Mouse (Mus musculus) retina, postnatal 1 day (tissue): ENCODE measurements around the gene Cap2.
A peak's percentile ranks its signal among the peaks of the same experiment; 100 is the strongest.

Experiments
- DNase-seq: peaks from one replicate; pipeline ENCODE4 v3.0.0-alpha.2; 2012

The Cap2 gene

DNA sequence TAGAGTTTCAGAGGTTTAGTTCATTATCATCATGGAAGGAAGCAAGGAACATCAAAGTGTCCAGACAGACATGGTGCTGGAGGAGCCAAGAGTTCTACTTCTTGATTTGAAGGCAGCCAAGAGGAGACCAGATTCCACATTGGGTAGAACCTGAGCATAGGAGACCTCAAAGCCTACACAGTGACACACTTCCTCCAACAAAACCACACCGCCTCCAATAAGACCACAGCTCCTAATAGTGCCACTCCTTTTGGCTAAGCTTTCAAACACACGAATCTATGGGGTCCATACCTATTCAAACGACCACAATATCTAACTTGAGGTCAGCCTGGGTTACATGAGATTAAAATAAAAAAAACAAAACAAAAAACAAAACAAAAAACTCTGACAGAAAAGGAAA is 25.0 kb downstream of the Cap2 start:
- DNase-seq: no peak

GRCm38 (mm10) chr13:46527340-46527739 is 25.7 kb downstream of the Cap2 start:
- no peak for DNase-seq

DNA sequence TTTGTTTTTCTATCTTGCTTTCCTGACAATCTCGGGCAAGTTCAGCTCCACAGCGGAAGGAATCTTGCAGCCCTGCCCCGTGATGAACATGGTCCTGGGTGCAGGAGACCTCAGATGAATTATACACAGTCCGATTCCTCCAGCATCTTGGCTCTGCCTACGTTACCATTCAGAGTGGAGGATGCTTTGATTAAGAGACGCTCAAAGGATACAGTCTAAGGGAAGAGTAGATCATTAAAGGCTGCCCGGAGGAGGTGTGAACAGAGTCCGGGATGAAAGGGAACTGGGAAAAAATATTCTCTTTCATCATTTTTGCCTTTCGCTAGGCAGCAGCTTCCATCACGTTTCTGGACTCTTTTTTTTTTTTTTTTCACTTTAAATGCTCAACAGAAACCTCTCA is 27.4 kb downstream of the Cap2 start:
- no peak for DNase-seq

GRCm38 (mm10) chr13:46530546-46530945 is 28.9 kb downstream of the Cap2 start:
- no peak for DNase-seq

DNA sequence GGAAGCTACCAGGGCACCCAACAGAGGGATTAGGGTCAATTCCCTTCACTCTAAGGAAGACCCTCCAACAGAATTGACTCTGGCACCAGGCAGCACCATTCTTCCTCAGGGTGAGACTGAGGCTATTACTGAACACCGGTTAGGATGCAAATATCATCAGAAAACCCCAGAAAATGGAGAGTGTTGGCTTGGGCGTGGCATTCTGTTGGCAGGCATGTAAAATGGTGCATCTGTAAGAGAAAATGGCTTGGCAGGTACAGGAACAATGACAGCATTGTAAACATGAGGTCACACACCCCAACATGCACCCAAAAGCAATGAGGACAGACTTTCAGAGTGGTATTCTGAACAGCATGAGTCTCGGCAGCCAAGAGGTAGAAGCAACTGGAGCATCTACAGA is 30.0 kb downstream of the Cap2 start:
- no peak for DNase-seq

GRCm38 (mm10) chr13:46532276-46532675 is 30.6 kb downstream of the Cap2 start:
- no peak for DNase-seq

DNA sequence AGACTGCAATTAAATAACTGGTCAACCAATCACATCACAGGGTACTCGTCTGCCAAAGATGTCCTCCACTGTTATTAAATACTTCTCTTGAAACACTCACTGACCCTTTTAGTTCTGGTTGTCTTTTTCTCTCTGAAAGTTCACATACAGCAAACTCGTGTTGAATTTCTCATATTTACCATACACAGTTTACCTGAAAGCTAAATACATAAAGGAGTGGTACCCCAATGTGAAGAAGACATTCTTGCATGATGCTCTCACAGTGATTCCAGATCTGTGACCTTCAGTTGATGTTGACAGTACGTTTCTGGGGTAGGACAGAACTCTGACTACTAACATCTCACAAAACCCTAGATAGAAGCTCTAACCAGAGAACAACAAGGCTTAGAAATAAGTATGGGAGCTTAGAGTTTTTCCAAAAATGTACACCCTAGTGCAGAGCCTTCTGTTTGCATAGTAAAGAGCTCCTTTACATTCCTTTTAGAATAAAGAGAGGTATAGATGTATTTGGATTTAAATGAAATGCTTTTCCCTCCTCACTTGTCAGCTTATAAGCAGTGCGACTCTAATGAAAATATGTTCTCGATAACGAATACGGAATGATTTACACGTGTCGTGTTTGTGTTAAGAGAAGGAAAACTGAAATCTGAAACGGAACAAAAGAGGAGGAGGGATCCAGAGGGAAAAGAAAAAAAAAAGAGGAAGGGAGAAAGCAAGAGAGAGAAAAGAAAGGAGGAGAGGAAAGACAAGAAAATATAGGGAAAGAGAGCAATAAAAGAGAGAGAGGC is 31.9 kb downstream of the Cap2 start:
- DNase-seq: no peak

DNA sequence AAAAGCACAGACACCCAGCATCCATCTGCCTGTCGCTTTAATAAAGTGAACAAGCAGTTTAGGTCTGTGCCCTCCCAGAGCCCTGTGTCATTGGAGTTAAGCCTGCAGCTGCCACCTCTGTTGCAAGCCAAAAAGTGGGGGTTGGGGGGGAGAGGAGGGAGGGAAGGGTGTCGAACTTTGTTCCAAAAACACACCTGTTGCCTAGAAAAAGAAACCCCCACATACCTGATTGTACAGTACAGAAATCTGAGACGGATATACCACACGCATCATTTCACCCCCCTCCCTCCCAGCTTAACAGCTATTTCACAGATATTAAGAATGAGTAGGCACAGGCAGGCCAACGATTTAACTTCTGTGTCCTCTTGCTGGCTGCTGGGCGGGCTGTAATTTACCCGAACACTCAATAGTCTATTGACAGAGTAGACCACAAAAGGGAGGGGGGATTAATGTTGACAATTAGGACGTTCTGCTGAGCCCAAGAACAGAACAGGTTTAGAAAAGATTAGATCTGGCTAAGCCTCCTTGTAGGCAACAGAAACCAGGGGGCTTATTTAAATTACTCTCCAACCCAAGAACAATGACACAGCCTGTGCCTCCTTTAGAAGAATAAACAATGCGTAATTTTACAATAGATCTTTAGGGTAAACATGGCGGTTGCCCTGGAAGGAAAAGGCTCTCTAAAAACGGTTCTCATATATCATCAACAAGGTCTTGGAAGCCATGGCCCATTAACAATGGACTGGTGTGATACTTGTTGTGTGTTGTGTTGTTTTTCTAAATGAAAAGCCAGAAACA is 32.7 kb downstream of the Cap2 start:
- DNase-seq: peak; percentile 89

DNA sequence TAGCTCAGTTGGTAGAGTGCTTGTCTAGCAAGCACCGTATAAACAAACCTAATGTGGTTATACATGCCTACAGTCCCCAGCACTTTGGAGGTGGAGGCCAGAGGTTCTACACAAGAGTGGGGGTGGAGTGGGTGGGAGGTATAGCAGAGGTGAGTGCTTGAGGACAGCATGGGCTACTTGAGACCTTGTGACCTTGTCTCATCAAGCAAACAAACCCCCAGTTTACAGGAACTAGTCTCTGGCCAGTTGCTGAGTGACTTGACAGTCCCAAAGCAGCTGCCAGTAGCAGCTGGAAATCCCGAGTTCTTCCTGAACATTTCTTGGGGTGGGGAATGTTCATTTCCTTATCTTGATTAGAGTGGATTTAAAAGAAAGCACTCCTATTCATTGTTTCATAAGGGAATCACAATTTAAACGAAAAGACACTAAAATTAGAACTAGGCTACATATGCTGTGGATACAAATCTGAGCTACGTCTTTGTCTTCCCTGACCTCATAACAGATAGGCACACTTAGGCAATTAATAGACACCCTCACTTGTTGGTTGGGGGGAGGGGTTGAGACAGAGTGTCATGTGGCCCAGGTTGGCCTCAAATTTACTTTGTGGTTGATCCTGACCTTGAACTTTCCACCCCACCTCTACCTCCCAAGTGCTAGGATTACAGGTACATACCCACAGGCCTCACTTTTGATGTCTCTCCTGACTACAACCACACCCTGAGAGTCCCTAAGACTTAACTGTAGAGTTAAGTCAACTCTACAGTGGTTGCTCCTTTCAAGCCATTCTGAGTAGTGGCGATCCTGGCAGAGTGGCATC is 33.5 kb downstream of the Cap2 start:
- DNase-seq: no peak

- DNase-seq: no peak
These were observed 37.6 kb downstream of the Cap2 start for GRCm38 (mm10) chr13:46539284-46539683.

GRCm38 (mm10) chr13:46540943-46541342 is 39.3 kb downstream of the Cap2 start:
- DNase-seq: peak; percentile 73

DNA sequence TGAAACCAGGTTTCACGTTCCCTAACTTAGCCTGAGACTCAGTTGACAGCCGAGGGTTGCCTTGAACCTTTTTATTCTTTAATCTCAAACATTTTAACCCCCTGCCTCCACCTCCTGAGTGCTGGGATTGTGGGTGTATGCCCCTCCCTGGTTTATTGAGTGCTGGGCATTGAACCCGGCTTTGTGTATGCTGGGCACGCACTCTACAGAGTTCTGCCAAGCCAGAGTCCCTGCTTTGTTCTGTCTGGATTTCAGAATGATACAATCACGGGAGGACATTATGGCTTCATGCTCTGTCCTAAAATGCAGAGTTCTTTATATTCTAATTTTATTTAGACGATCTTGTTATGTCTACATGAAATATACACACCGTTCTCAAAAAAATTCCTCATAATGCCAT is 41.1 kb downstream of the Cap2 start:
- DNase-seq: no peak

DNA sequence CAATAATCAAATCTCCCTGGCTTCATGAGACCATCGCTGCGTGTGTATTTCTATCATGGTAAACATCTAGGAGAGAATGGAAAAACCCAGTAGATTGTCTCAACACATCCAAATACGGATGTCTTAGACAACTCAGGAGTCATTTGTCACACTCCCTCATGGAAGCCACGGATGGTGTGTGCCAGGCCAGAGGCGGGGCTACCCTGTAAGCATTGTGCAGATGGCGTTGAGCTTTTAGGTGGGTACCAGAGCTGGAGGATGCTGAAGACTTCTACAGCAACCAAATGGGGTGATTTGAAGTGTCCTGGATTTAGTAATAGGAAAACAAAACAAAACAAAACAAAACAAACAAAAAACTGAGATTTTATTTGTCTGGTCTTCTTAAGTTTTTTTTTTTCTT is 43.0 kb downstream of the Cap2 start:
- DNase-seq: no peak

DNA sequence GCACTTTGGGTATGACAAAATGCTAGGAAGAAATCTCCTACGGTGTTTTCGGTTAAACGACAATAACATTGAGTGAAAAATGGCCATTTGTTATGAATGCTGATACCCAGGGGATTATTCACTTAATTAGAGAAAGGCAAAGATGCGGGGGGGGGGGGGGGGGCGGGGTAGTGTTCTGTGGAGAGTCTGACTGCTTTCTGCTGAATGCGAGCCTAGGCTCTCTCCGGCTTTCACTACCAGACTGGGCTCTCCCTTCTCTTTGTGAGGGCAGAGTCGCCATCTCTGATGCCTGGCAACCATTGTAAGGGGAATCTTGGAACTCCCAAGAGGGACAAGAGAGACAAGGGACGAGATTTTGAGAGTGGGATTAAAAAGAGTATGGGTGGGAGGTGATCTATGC is 43.4 kb downstream of the Cap2 start:
- peak; percentile 53 for DNase-seq

DNA sequence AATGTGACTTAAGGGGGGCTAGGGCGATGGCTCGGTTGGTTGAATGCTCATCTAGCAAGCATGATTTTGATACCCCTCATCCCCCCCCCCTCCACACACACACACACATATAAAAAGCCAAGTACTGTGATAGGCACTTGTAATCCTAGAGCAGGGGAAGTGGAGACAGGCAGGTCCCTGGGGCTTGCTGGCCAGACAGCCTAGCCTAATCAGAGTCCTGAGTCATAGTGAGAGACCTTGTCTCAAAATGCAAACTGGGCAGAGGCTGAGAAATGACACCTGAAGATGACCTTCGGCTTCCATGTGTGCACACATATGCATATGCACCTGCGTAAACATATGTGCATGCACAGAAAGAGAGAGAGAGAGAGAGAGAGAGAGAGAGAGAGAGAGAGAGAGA is 45.2 kb downstream of the Cap2 start:
- DNase-seq: no peak

GRCm38 (mm10) chr13:46547253-46547652 is 45.6 kb downstream of the Cap2 start:
- DNase-seq: no peak

DNA sequence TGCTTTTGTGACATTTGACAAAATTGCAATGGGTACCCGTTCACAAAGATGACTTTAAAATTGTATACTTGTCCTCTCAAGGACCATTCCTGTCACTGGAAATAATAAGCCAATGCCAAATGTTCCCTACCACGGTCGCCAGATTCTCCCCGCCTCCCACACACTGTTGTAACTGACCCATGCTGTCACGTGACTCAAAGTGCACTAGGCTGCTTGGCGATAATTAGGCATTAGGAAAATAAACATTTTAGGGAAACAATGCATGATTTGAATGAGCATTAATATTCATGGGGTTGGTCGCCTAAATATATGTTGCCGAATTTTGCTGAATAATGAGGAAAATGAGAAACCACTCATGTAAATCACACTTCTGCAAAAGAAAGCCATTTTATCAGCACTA is 46.5 kb downstream of the Cap2 start:
- DNase-seq: no peak

DNA sequence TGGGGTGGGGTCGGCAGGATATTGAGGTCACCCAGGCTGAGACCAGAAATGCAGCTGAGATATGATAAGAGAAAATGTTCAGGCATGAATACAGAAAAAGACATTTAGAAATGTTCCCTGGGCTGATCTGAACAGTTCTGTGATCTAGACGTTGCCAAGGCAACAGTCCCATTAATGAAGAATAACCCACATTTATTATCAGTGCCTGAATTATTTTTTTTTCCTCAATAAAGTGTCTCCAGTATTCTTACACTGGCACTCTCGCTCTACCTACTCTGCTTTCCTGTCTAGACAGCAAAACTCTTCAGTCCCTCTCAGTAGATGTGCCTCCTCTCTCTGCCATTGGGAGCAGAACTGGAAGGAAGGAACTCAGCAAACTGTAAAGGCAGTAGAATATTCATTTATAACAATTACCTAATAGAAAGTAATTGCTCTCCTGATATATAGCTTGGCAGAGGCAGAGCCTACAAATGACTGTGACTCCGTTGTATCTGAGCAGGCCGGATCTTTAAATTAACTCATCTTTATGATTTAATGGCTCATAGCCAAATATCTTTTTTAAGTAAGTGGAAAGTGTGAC is 47.0 kb downstream of the Cap2 start:
- DNase-seq: no peak

DNA sequence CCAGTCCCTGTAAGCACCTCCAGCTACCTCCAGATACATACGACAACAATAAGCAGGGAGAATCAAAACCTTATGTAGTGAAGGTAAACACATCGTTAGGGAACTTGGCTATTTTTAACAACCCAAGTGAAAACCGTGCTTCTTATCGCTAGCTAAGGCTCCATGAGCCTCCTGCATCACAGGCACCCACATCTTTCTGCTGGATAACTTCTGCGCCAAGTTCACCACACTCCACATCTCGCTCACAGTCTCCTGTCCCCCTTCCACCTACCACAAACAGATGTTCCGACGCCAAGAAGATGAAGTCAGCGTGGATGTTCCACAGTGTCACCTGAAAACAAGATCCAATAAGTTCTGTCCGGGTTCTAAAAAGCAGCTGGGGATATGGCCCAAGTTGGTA is 49.0 kb downstream of the Cap2 start:
- DNase-seq: no peak

DNA sequence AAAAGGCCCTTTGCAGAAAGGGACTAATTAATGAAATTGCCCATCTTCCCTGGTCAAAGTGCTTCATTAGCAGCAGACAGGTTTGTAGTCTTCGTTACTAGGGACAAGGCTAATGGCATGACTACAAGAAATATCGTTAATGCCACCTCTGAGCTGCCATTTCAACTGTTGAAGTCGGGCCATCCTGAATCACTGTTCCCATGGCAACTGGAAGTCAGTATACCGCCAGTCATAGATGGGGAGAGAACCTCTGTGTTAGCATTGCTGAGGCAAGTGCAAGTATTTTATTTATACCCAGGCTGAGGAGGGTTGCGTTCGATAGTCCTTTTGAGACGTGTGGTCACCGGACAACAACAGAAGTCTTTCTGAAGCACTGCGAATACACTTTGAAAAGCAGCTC is 53.1 kb downstream of the Cap2 start:
- DNase-seq: peak; percentile 35

DNA sequence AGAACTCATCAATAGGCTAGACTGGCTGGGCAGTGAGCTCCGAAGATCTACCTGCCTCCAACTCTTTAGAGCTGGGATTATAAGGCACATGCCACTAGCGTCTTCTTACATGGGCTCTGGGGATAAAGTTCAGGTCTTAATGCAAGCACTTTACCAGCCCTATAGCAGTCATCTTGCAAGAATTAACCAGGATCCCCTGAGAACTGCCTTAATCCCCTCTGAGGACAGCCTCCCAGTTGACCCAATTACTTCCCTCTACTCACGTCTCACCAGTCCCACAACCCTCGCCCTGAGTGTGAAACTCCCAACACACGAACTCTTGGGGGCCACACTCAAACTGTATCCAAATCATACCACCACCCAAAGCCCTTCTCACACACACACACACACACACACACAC is 64.3 kb downstream of the Cap2 start:
- DNase-seq: peak; percentile 53

GRCm38 (mm10) chr13:46569469-46569868 is 67.8 kb downstream of the Cap2 start:
- no peak for DNase-seq

GRCm38 (mm10) chr13:46571141-46571592 is 69.5 kb downstream of the Cap2 start:
- peak; percentile 87 for DNase-seq
